Mouse (Mus musculus) myocyte (in vitro differentiated cells): ENCODE data around the gene Ep300. TPM values are rescaled to one million over a fixed set of nuclear protein-coding genes. Genes with fewer than 3 reads are reported as not detected.
A peak's percentile ranks its signal among the peaks of the same experiment; 100 is the strongest.

Experiments
- H3K27me3 ChIP-seq: one replicate; pipeline ENCODE4 v1.6.1; 2011; ENCODE audit not compliant: control insufficient read depth, insufficient read depth, insufficient read length
- H3K36me3 ChIP-seq: one replicate; pipeline ENCODE4 v1.6.1; 2011; ENCODE audit not compliant: control insufficient read depth, insufficient read depth
- H3K4me2 ChIP-seq: one replicate; pipeline ENCODE4 v1.6.1; 2011; ENCODE audit warnings: low read depth, control low read depth
- H3K4me3 ChIP-seq: one replicate; pipeline ENCODE4 v1.5.1; 2011; ENCODE audit warnings: mild to moderate bottlenecking, control low read depth, moderate library complexity
- H3K79me2 ChIP-seq: one replicate; pipeline ENCODE4 v1.6.1; 2011; ENCODE audit not compliant: control insufficient read depth, insufficient read depth
- H3ac ChIP-seq: one replicate; pipeline ENCODE4 v1.6.1; 2011; ENCODE audit not compliant: control insufficient read depth, insufficient read length
- CEBPB ChIP-seq: IDR thresholded peaks from 2 replicates; pipeline ENCODE4 v1.6.1; 2011; ENCODE audit warnings: mild to moderate bottlenecking, moderate library complexity; ENCODE audit not compliant: poor library complexity, insufficient read depth, severe bottlenecking
- E2F4 ChIP-seq: IDR thresholded peaks from one replicate; pipeline ENCODE4 v1.6.1; 2011; ENCODE audit warnings: mild to moderate bottlenecking, control low read depth, moderate library complexity; ENCODE audit not compliant: insufficient read depth
- MAX ChIP-seq: IDR thresholded peaks from one replicate; pipeline ENCODE4 v1.6.1; 2011; ENCODE audit warnings: low read depth, mild to moderate bottlenecking, control low read depth
- MYOD1 ChIP-seq, 3 experiments: IDR thresholded peaks; one replicate each; pipeline ENCODE4 v1.6.1; 2011; ENCODE audit warnings: control low read depth in 2 of 3, low read depth in 2 of 3, mild to moderate bottlenecking in 2 of 3, moderate library complexity in 1 of 3; ENCODE audit not compliant: insufficient read length in 2 of 3, control insufficient read depth in 1 of 3
- MYOG ChIP-seq, 3 experiments: IDR thresholded peaks; one replicate each; pipeline ENCODE4 v1.6.1; 2011; ENCODE audit warnings: control low read depth in 2 of 3, low read depth in 2 of 3, mild to moderate bottlenecking in 2 of 3; ENCODE audit not compliant: insufficient read length in 2 of 3, control insufficient read depth in 1 of 3, insufficient read depth in 1 of 3
- POLR2A ChIP-seq: IDR thresholded peaks from one replicate; pipeline ENCODE4 v1.6.1; 2011; ENCODE audit warnings: low read depth, mild to moderate bottlenecking, control low read depth, moderate library complexity; ENCODE audit not compliant: insufficient read length
- POLR2AphosphoS2 ChIP-seq: IDR thresholded peaks from one replicate; pipeline ENCODE4 v1.6.1; 2011; ENCODE audit warnings: low read depth, control low read depth; ENCODE audit not compliant: insufficient read length
- REST ChIP-seq: IDR thresholded peaks from one replicate; pipeline ENCODE4 v1.6.1; 2011; ENCODE audit warnings: mild to moderate bottlenecking, control low read depth, moderate library complexity; ENCODE audit not compliant: insufficient read depth, insufficient read length
- SRF ChIP-seq: IDR thresholded peaks from one replicate; pipeline ENCODE4 v1.6.1; 2011; ENCODE audit warnings: low read depth; ENCODE audit not compliant: control insufficient read depth, insufficient read length
- TCF12 ChIP-seq: IDR thresholded peaks from one replicate; pipeline ENCODE4 v1.6.1; 2011; ENCODE audit warnings: mild to moderate bottlenecking, control low read depth; ENCODE audit not compliant: poor library complexity, insufficient read depth, severe bottlenecking
- TCF3 ChIP-seq: IDR thresholded peaks from one replicate; pipeline ENCODE4 v1.6.1; 2011; ENCODE audit warnings: low read depth, control low read depth; ENCODE audit not compliant: insufficient read length
- USF1 ChIP-seq: IDR thresholded peaks from one replicate; pipeline ENCODE4 v1.6.1; 2011; ENCODE audit warnings: low read depth, mild to moderate bottlenecking, control low read depth, moderate library complexity
- polyA plus RNA-seq: library from polyadenylated mRNA; unstranded; fragments of >200 nt; fragmentation: generic; extraction: Trizol; gene quantifications from one replicate; pipeline ENCODE4 v1.2.1, GENCODE M21; 2012; ENCODE audit warnings: missing spikeins

Ep300 gene
- polyA plus RNA-seq, 1 experiment, result 17.7 TPM

GRCm38 (mm10) chr15:81693967-81694881, 109.1 kb downstream of the Ep300 start:
- peaks cover 26% of the 10 kb centered on the region for H3K27me3 ChIP-seq
- TF ChIP-seq POLR2A, result peak; percentile 43
- TF ChIP-seq MYOD1 (IDR thresholded peaks at IDR 0.05; ENCODE audit: control insufficient read depth in 1 of 3, insufficient read length in 2 of 3, low read depth in 2 of 3), result peak in 1 of 3 experiments; percentile 42
- no peak for TF ChIP-seq E2F4
- TF ChIP-seq MYOG (IDR thresholded peaks at IDR 0.05; ENCODE audit: control insufficient read depth in 1 of 3, insufficient read depth in 1 of 3, insufficient read length in 2 of 3, low read depth in 2 of 3), result peak in 2 of 3 experiments; percentile 61 to 65
- no peak for TF ChIP-seq SRF
- H3K4me2 ChIP-seq, result peak overlapping the region; percentile 90

GRCm38 (mm10) chr15:81694891-81695290, 109.7 kb downstream of the Ep300 start:
- Histone ChIP-seq H3K36me3 (no peaks in the 10 kb centered on the region), H3K4me3 (no peak overlapping the region), H3K79me2 (no peaks in the 10 kb centered on the region), H3ac (peak overlapping the region; percentile 40), H3K4me2 (peak overlapping the region; percentile 90), H3K27me3 (peaks cover 26% of the 10 kb centered on the region)
- TF ChIP-seq E2F4 (no peak), CEBPB (no peak), MYOD1 (IDR thresholded peaks at IDR 0.05; ENCODE audit: control insufficient read depth in 1 of 3, insufficient read length in 2 of 3, low read depth in 2 of 3) (no peak), MAX (no peak), SRF (no peak), TCF12 (no peak), TCF3 (no peak), POLR2AphosphoS2 (no peak), USF1 (no peak), POLR2A (no peak), REST (no peak), MYOG (IDR thresholded peaks at IDR 0.05; ENCODE audit: control insufficient read depth in 1 of 3, insufficient read depth in 1 of 3, insufficient read length in 2 of 3, low read depth in 2 of 3) (no peak)

More at GRCm38 (mm10) chr15:81693967-81694881, 109.1 kb downstream of the Ep300 start:
- peak overlapping the region; percentile 40 for H3ac ChIP-seq
- H3K36me3 ChIP-seq, result no peaks in the 10 kb centered on the region
- no peaks in the 10 kb centered on the region for H3K79me2 ChIP-seq
- no peak overlapping the region for H3K4me3 ChIP-seq

GRCm38 (mm10) chr15:81697175-81697574, 112.0 kb downstream of the Ep300 start, which contains the start of gene Chadl:
Gene Chadl, minus strand, starts transcription at chr15:81697287.
- Histone ChIP-seq H3K79me2 (no peaks in the 10 kb centered on the region), H3ac (no peak within 1 kb of the TSS), H3K4me3 (no peak within 1 kb of the TSS), H3K27me3 (peaks cover 22% of the 10 kb centered on the region), H3K36me3 (no peaks in the 10 kb centered on the region), H3K4me2 (no peak within 1 kb of the TSS)
- TF ChIP-seq E2F4, result no peak
- no peak for TF ChIP-seq MAX
- TF ChIP-seq POLR2AphosphoS2, result no peak
- TF ChIP-seq REST, result no peak
- TF ChIP-seq SRF, result no peak
- TF ChIP-seq MYOG (IDR thresholded peaks at IDR 0.05; ENCODE audit: control insufficient read depth in 1 of 3, insufficient read depth in 1 of 3, insufficient read length in 2 of 3, low read depth in 2 of 3), result no peak
- no peak for TF ChIP-seq TCF12
- no peak for TF ChIP-seq MYOD1 (IDR thresholded peaks at IDR 0.05; ENCODE audit: control insufficient read depth in 1 of 3, insufficient read length in 2 of 3, low read depth in 2 of 3)
- no peak for TF ChIP-seq TCF3
- TF ChIP-seq POLR2A, result no peak

GRCm38 (mm10) chr15:81697847-81698246, 112.7 kb downstream of the Ep300 start:
- Histone ChIP-seq H3K79me2 (no peaks in the 10 kb centered on the region), H3K4me2 (no peak overlapping the region), H3K4me3 (no peak overlapping the region), H3ac (no peak overlapping the region), H3K27me3 (peaks cover 15% of the 10 kb centered on the region), H3K36me3 (no peaks in the 10 kb centered on the region)
- no peak for TF ChIP-seq TCF12
- no peak for TF ChIP-seq TCF3
- no peak for TF ChIP-seq E2F4
- no peak for TF ChIP-seq MYOG (IDR thresholded peaks at IDR 0.05; ENCODE audit: control insufficient read depth in 1 of 3, insufficient read depth in 1 of 3, insufficient read length in 2 of 3, low read depth in 2 of 3)
- no peak for TF ChIP-seq POLR2A
- no peak for TF ChIP-seq REST
- TF ChIP-seq POLR2AphosphoS2, result no peak
- TF ChIP-seq CEBPB, result no peak
- TF ChIP-seq SRF, result no peak
- TF ChIP-seq MAX, result no peak
- no peak for TF ChIP-seq MYOD1 (IDR thresholded peaks at IDR 0.05; ENCODE audit: control insufficient read depth in 1 of 3, insufficient read length in 2 of 3, low read depth in 2 of 3)
- no peak for TF ChIP-seq USF1

- H3K36me3 ChIP-seq, result peaks cover 6% of the 10 kb centered on the region
- peaks cover 12% of the 10 kb centered on the region for H3K27me3 ChIP-seq
- TF ChIP-seq CEBPB (peak; percentile 57), SRF (no peak), MAX (no peak)
- H3K79me2 ChIP-seq, result no peaks in the 10 kb centered on the region
- H3ac ChIP-seq, result no peak overlapping the region
- H3K4me3 ChIP-seq, result no peak overlapping the region
- H3K4me2 ChIP-seq, result no peak overlapping the region
Measured at GRCm38 (mm10) chr15:81698532-81698931, 113.4 kb downstream of the Ep300 start.
